Mouse (Mus musculus) liver, embryonic 14.5 days (tissue): Measurements from ENCODE around the gene Ms4a2. TPM values are rescaled to one million over a fixed set of nuclear protein-coding genes. Genes with fewer than 3 reads are reported as not detected.
A peak's percentile ranks its signal among the peaks of the same experiment; 100 is the strongest.

Source experiments
- ATAC-seq: fragments of 200-750 bp; cut with Nextera tagmentation; 2 replicates; pipeline ENCODE4 v1.8.0; 2017; ENCODE audit warnings: moderate number of reproducible peaks, mild to moderate bottlenecking, moderate library complexity; ENCODE audit not compliant: insufficient read depth
- DNase-seq, 3 experiments: peaks; one replicate each; pipeline ENCODE4 v3.0.0-alpha.2; 2012 to 2013; ENCODE audit warnings: low read depth in 3 of 3, low spot score in 3 of 3
- H3K27ac ChIP-seq: fragments of 300-500 bp; sonication (generic); 2 replicates; pipeline ENCODE4 v1.5.1; 2014; ENCODE audit warnings: moderate library complexity, mild to moderate bottlenecking, control low read depth, inconsistent platforms
- H3K27me3 ChIP-seq: fragments of 300-500 bp; sonication (generic); 2 replicates; pipeline ENCODE4 v1.6.1; 2014; ENCODE audit warnings: mild to moderate bottlenecking, low read length, moderate library complexity; ENCODE audit not compliant: control insufficient read depth, insufficient read depth
- H3K36me3 ChIP-seq: fragments of 300-500 bp; sonication (generic); replicated peaks from 2 replicates; pipeline ENCODE4 v1.6.1; 2014; ENCODE audit warnings: low read depth; ENCODE audit not compliant: control insufficient read depth, insufficient read depth
- H3K4me1 ChIP-seq, 2 experiments: fragments of 200-500 bp in 1 of 2; fragments of 300-500 bp in 1 of 2; sonication (generic) in 1 of 2; replicated peaks; 2 replicates each; pipeline ENCODE4 v1.6.1; 2012 to 2014; ENCODE audit warnings: antibody characterized with exemption in 1 of 2, inconsistent platforms in 1 of 2, low read length in 1 of 2; ENCODE audit not compliant: control insufficient read depth in 2 of 2, insufficient read depth in 2 of 2
- H3K4me2 ChIP-seq: fragments of 300-500 bp; sonication (generic); 2 replicates; pipeline ENCODE4 v1.6.1; 2014; ENCODE audit warnings: low read depth, mild to moderate bottlenecking, control low read depth, moderate library complexity
- H3K4me3 ChIP-seq, 2 experiments: fragments of 200-500 bp in 1 of 2; fragments of 300-500 bp in 1 of 2; sonication (generic) in 1 of 2; 2 replicates each; pipeline ENCODE4 v1.5.1; 2012 to 2014; ENCODE audit warnings: low read depth in 2 of 2, low read length in 2 of 2, mild to moderate bottlenecking in 2 of 2, control low read depth in 1 of 2, inconsistent platforms in 1 of 2, moderate library complexity in 1 of 2; ENCODE audit not compliant: insufficient read depth in 1 of 2
- H3K9ac ChIP-seq: fragments of 300-500 bp; sonication (generic); replicated peaks from 2 replicates; pipeline ENCODE4 v1.6.1; 2014; ENCODE audit warnings: mild to moderate bottlenecking, control low read depth, moderate library complexity
- H3K9me3 ChIP-seq: fragments of 300-500 bp; sonication (generic); 2 replicates; pipeline ENCODE4 v1.6.1; 2016; ENCODE audit warnings: low read length, mixed read lengths; ENCODE audit not compliant: control insufficient read depth
- CTCF ChIP-seq: IDR thresholded peaks from 2 replicates; pipeline ENCODE4 v1.5.1; 2016; ENCODE audit warnings: antibody characterized with exemption, low read depth, control low read depth
- EP300 ChIP-seq: IDR thresholded peaks from 2 replicates; pipeline ENCODE4 v1.6.1; 2016; ENCODE audit warnings: antibody characterized with exemption, low read depth
- WGBS: fragments of 180-500 bp; shearing (Covaris S2); extraction: QIAGEN DNeasy Blood & Tissue Kit; methylation state at CpG from one replicate; pipeline ENCODE4 v1.1.7; 2014; ENCODE audit not compliant: insufficient replicate concordance; 5-methylcytosine and 5-hydroxymethylcytosine counted together
- polyA plus RNA-seq, 2 experiments: library from polyadenylated mRNA; depleted of rRNA in 1 of 2; stranded (reverse) in 1 of 2; unstranded in 1 of 2; fragments of >200 nt; fragmentation: Nextera tagmentation in 1 of 2; extraction: Ambion mirVana in 1 of 2; gene quantifications; 2 replicates each; pipeline versions ENCODE4 v1.2.1 to v1.2.3; 2012 to 2014

The Ms4a2 gene
- polyA plus RNA-seq, 2 experiments = 0.58 to 1.6 TPM

DNA sequence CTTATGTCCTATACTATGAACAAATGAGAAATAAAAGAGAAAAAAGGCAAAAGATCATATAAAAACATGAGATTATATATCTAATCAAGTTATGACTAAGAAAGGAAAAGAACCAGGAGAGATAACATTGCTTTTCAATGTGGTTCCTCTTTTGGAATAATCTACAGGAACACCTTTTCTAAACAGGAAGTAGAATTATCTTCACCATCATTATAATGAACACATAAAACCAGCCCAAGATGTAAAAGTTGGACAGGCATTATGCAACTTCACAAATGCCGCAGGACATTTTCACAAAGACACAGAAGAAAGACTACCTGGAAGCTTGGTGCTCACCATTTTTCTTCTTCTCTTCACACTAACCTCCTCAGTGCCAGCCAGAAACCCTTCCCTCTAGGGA, 10.4 kb downstream of the Ms4a2 start:
- Histone ChIP-seq H3K4me2 (no peak overlapping the region), H3K27me3 (no peaks in the 10 kb centered on the region), H3K4me1 (peaks cover 9 to 17% of the 10 kb centered on the region in 2 experiments), H3K9ac (no peak overlapping the region), H3K36me3 (no peaks in the 10 kb centered on the region), H3K27ac (no peak overlapping the region), H3K4me3 (no peak overlapping the region), H3K9me3 (no peaks in the 10 kb centered on the region)
- DNase-seq (no peak), ATAC-seq (no peak)
- 18% methylated on average over 1 of the region's 1 CpGs for WGBS
- TF ChIP-seq EP300 (no peak), CTCF (no peak)

- no peak for DNase-seq
- no peak overlapping the region for H3K4me2 ChIP-seq
These were observed 11.2 kb downstream of the Ms4a2 start for GRCm38 (mm10) chr19:11612293-11612692.

GRCm38 (mm10) chr19:11611541-11611945, 12.0 kb downstream of the Ms4a2 start:
- peak; percentile 16 to 37 (median 32) for DNase-seq
- no peak overlapping the region for H3K4me3 ChIP-seq
- peaks cover 2 to 13% of the 10 kb centered on the region in 2 experiments; a peak in 3 of 4 replicates for H3K4me1 ChIP-seq
- 3% methylated on average over 6 of the region's 6 CpGs for WGBS
- no peak overlapping the region for H3K4me2 ChIP-seq
- ATAC-seq = no peak
- H3K27ac ChIP-seq = no peak overlapping the region
- H3K9me3 ChIP-seq = no peaks in the 10 kb centered on the region
- H3K36me3 ChIP-seq = no peaks in the 10 kb centered on the region
- TF ChIP-seq CTCF = peak; percentile 62
- TF ChIP-seq EP300 = no peak
- no peak overlapping the region for H3K9ac ChIP-seq
- H3K27me3 ChIP-seq = no peaks in the 10 kb centered on the region

More at GRCm38 (mm10) chr19:11612293-11612692, 11.2 kb downstream of the Ms4a2 start:
- Histone ChIP-seq H3K36me3 (no peaks in the 10 kb centered on the region), H3K27ac (no peak overlapping the region), H3K4me3 (no peak overlapping the region), H3K9me3 (no peaks in the 10 kb centered on the region), H3K27me3 (no peaks in the 10 kb centered on the region), H3K4me1 (peaks cover 2 to 13% of the 10 kb centered on the region in 2 experiments; a peak in 3 of 4 replicates), H3K9ac (no peak overlapping the region)
- ATAC-seq = no peak
- 20% methylated on average over 2 of the region's 2 CpGs for WGBS
- TF ChIP-seq EP300 = no peak
- TF ChIP-seq CTCF = no peak

- Histone ChIP-seq H3K4me2 (no peak overlapping the region), H3K36me3 (no peaks in the 10 kb centered on the region), H3K4me1 (peaks cover 0 to 6% of the 10 kb centered on the region in 2 experiments; a peak in 2 of 4 replicates), H3K4me3 (no peak overlapping the region), H3K9ac (no peak overlapping the region), H3K27me3 (no peaks in the 10 kb centered on the region), H3K9me3 (no peaks in the 10 kb centered on the region), H3K27ac (no peak overlapping the region)
- ATAC-seq = no peak
- peak in 1 of 3 experiments; percentile 19 for DNase-seq
- no peak for TF ChIP-seq EP300
- peak; percentile 71 for TF ChIP-seq CTCF
- WGBS = 0% methylated on average over 1 of the region's 1 CpGs
These were observed 15.3 kb downstream of the Ms4a2 start for GRCm38 (mm10) chr19:11608172-11608571.

GRCm38 (mm10) chr19:11604603-11605002, 18.9 kb downstream of the Ms4a2 start, which contains the start of gene Ms4a6d:
TSS of gene Ms4a6d (minus strand) at chr19:11604849.
- H3K4me1 ChIP-seq = 0 out of 4 replicates have a peak, but pooled peaks cover 0 to 1% of the 10 kb centered on the region in 2 experiments
- no peak within 1 kb of the TSS for H3K27ac ChIP-seq
- no peak within 1 kb of the TSS for H3K4me2 ChIP-seq
- H3K9me3 ChIP-seq = no peaks in the 10 kb centered on the region
- no peak for TF ChIP-seq EP300
- TF ChIP-seq CTCF = no peak
- H3K9ac ChIP-seq = no peak within 1 kb of the TSS
- no peaks in the 10 kb centered on the region for H3K27me3 ChIP-seq
- no peak within 1 kb of the TSS for H3K4me3 ChIP-seq
- H3K36me3 ChIP-seq = no peaks in the 10 kb centered on the region
- WGBS = 52% methylated on average over 2 of the region's 2 CpGs
- DNase-seq = no peak
- ATAC-seq = no peak
